8 mouse cellular contexts compared by ENCODE assay signal in genomic region chr1:88277818-88278511, GRCm38 (mm10). TPM values are rescaled to one million over a fixed set of nuclear protein-coding genes. Genes with fewer than 3 reads are reported as not detected.
DNase-seq lines count a peak whose midpoint lies in the region; ATAC-seq and TF ChIP-seq lines count a peak whose summit lies in the region.

No protein-coding gene starts in this region.

- no peaks in the 10 kb centered on the region for H3K27me3 ChIP-seq in neural tube, embryonic 11.5 days (ENCODE audit: control insufficient read depth, insufficient read depth, low read length)
- no peaks in the 10 kb centered on the region for H3K27me3 ChIP-seq in heart, embryonic 14.5 days (ENCODE audit: control insufficient read depth, insufficient read depth, low read length)
- H3K27me3 ChIP-seq in liver, embryonic 14.5 days (ENCODE audit: control insufficient read depth, insufficient read depth, low read length) = no peaks in the 10 kb centered on the region
- no peaks in the 10 kb centered on the region for H3K27me3 ChIP-seq in stomach, embryonic 16.5 days (ENCODE audit: control insufficient read depth, insufficient read depth, low read length)

- ATAC-seq in CD4-positive, CD25-positive, alpha-beta regulatory T cell, adult 4 months = no peak
- peak; percentile 8 for ATAC-seq in neural tube, embryonic 11.5 days (ENCODE audit: insufficient read depth, low FRiP score, low TSS enrichment)
- ATAC-seq in heart, embryonic 14.5 days (ENCODE audit: insufficient number of reproducible peaks, insufficient read depth, low FRiP score, low read depth) = no peak; the same call in 1 of the 2 replicates
- no peak for ATAC-seq in liver, embryonic 14.5 days (ENCODE audit: insufficient read depth)
- no peak for ATAC-seq in stomach, embryonic 16.5 days (ENCODE audit: insufficient read depth, low FRiP score)
- ATAC-seq in erythroid progenitor cell, adult 5-6 weeks (replicated peaks; ENCODE audit: low FRiP score, poor library complexity, severe bottlenecking) = no peak

- peak overlapping the region; percentile 54 for H3K4me3 ChIP-seq in neural tube, embryonic 11.5 days (ENCODE audit: low read depth, low read length)
- peak overlapping the region; percentile 47 to 55 for H3K4me3 ChIP-seq in heart, embryonic 14.5 days (ENCODE audit: control insufficient read depth in 1 of 2, insufficient read depth in 1 of 2, low read depth in 1 of 2, low read length in 2 of 2)
- peak overlapping the region; percentile 65 to 73 for H3K4me3 ChIP-seq in liver, embryonic 14.5 days (ENCODE audit: insufficient read depth in 1 of 2, low read depth in 2 of 2, low read length in 2 of 2)
- peak overlapping the region; percentile 56 for H3K4me3 ChIP-seq in stomach, embryonic 16.5 days (replicated peaks; ENCODE audit: low read length)

- 69% methylated on average over 18 of the region's 18 CpGs for WGBS in neural tube, embryonic 11.5 days
- WGBS in heart, embryonic 14.5 days = 65% methylated on average over 18 of the region's 18 CpGs
- 58% methylated on average over 18 of the region's 18 CpGs for WGBS in liver, embryonic 14.5 days (ENCODE audit: insufficient replicate concordance)
- 65% methylated on average over 18 of the region's 18 CpGs for WGBS in stomach, embryonic 16.5 days

- H3K27ac ChIP-seq in neural tube, embryonic 11.5 days (ENCODE audit: low read depth, low read length) = no peak overlapping the region
- peak overlapping the region in 1 of 2 experiments; percentile 85; a peak in 1 of 4 replicates for H3K27ac ChIP-seq in heart, embryonic 14.5 days (replicated peaks in 1 of 2; ENCODE audit: control insufficient read depth in 1 of 2, insufficient read depth in 1 of 2, low read depth in 2 of 2, low read length in 2 of 2)
- no peak overlapping the region for H3K27ac ChIP-seq in liver, embryonic 14.5 days
- no peak overlapping the region for H3K27ac ChIP-seq in stomach, embryonic 16.5 days (ENCODE audit: low read length)

- no peak for TF ChIP-seq EP300 in liver, embryonic 14.5 days (IDR thresholded peaks at IDR 0.05; ENCODE audit: low read depth)

- peaks cover 17% of the 10 kb centered on the region for H3K36me3 ChIP-seq in neural tube, embryonic 11.5 days (ENCODE audit: control insufficient read depth, insufficient read depth, low read length)
- peaks cover 31% of the 10 kb centered on the region for H3K36me3 ChIP-seq in heart, embryonic 14.5 days (ENCODE audit: control insufficient read depth, insufficient read depth, low read length)
- peaks cover 28% of the 10 kb centered on the region for H3K36me3 ChIP-seq in liver, embryonic 14.5 days (replicated peaks; ENCODE audit: control insufficient read depth, insufficient read depth, low read depth)
- peaks cover 19% of the 10 kb centered on the region for H3K36me3 ChIP-seq in stomach, embryonic 16.5 days (ENCODE audit: control insufficient read depth, insufficient read depth, low read length)

- H3K9ac ChIP-seq in neural tube, embryonic 11.5 days (ENCODE audit: low read length) = peak overlapping the region; percentile 71
- H3K9ac ChIP-seq in heart, embryonic 14.5 days (ENCODE audit: low read length) = peak overlapping the region; percentile 80
- peak overlapping the region; percentile 88 for H3K9ac ChIP-seq in liver, embryonic 14.5 days (replicated peaks)
- peak overlapping the region; percentile 80 for H3K9ac ChIP-seq in stomach, embryonic 16.5 days (ENCODE audit: low read length)

- peak overlapping the region; percentile 53 for H3K4me2 ChIP-seq in neural tube, embryonic 11.5 days (ENCODE audit: low read depth)
- peak overlapping the region; percentile 65 for H3K4me2 ChIP-seq in heart, embryonic 14.5 days (ENCODE audit: low read length)
- peak overlapping the region; percentile 72 for H3K4me2 ChIP-seq in liver, embryonic 14.5 days (ENCODE audit: low read depth)
- peak overlapping the region; percentile 66 for H3K4me2 ChIP-seq in stomach, embryonic 16.5 days (ENCODE audit: low read depth, low read length)

- peaks cover 16% of the 10 kb centered on the region for H3K9me3 ChIP-seq in neural tube, embryonic 11.5 days (ENCODE audit: control insufficient read depth, low read length)
- 0 out of 2 replicates have a peak, but pooled peaks cover 6% of the 10 kb centered on the region for H3K9me3 ChIP-seq in heart, embryonic 14.5 days (ENCODE audit: control insufficient read depth, low read length)
- H3K9me3 ChIP-seq in liver, embryonic 14.5 days (ENCODE audit: control insufficient read depth, low read length) = no peaks in the 10 kb centered on the region
- H3K9me3 ChIP-seq in stomach, embryonic 16.5 days (replicated peaks; ENCODE audit: control insufficient read depth, low read length) = no peaks in the 10 kb centered on the region

- peaks cover 12% of the 10 kb centered on the region for H3K4me1 ChIP-seq in neural tube, embryonic 11.5 days (ENCODE audit: control insufficient read depth, insufficient read depth, low read length)
- peaks cover 5 to 23% of the 10 kb centered on the region in 2 experiments; a peak in 3 of 4 replicates for H3K4me1 ChIP-seq in heart, embryonic 14.5 days (ENCODE audit: control insufficient read depth in 2 of 2, insufficient read depth in 2 of 2, low read length in 2 of 2)
- H3K4me1 ChIP-seq in liver, embryonic 14.5 days (replicated peaks; ENCODE audit: control insufficient read depth in 2 of 2, insufficient read depth in 2 of 2, low read length in 1 of 2) = peaks cover 16 to 21% of the 10 kb centered on the region in 2 experiments
- H3K4me1 ChIP-seq in stomach, embryonic 16.5 days (ENCODE audit: control insufficient read depth, insufficient read depth, low read length) = peaks cover 30% of the 10 kb centered on the region

- TF ChIP-seq CTCF in liver, embryonic 14.5 days (IDR thresholded peaks at IDR 0.05; ENCODE audit: low read depth) = no peak

- peak; percentile 51 for DNase-seq in CD4-positive, CD25-positive, alpha-beta regulatory T cell, adult 2 months (ENCODE audit: low read depth, low spot score)
- DNase-seq in neural tube, embryonic 11.5 days (ENCODE audit: low spot score) = no peak
- no peak for DNase-seq in neural tube, embryonic 10.5 days (ENCODE audit: extremely low spot score, low spot score)
- no peak for DNase-seq in liver, embryonic 14.5 days (ENCODE audit: low read depth in 3 of 3, low spot score in 3 of 3)

RNA-seq across cellular contexts. Expression of gene Trpm8, which starts 0.5 kb away (rescaled TPM):
- not detected for polyA plus RNA-seq in CD4-positive, CD25-positive, alpha-beta regulatory T cell, adult 4 months (2017; shearing (Covaris generic))
- not detected in 2 replicates for polyA plus RNA-seq in neural tube, embryonic 11.5 days (2014; fragmentation: Nextera tagmentation; extraction: Ambion mirVana)
- polyA plus RNA-seq in heart, embryonic 14.5 days (2014; fragmentation: Nextera tagmentation; extraction: Ambion mirVana) = 0.04 TPM in 1 of 2 replicates, not detected in the other
- polyA plus RNA-seq in liver, embryonic 14.5 days (2012; rRNA removed) = not detected in 2 replicates
- polyA plus RNA-seq in liver, embryonic 14.5 days (2014; fragmentation: Nextera tagmentation; extraction: Ambion mirVana) = not detected in 2 replicates
- polyA plus RNA-seq in stomach, embryonic 16.5 days (2015; fragmentation: Nextera tagmentation; extraction: Ambion mirVana) = not detected in 2 replicates
- not detected in 2 replicates for total RNA-seq in erythroid progenitor cell, adult 5-6 weeks (2015; ENCODE audit: low replicate concordance)
- not detected in 2 replicates for total RNA-seq in erythroid progenitor cell, adult 5-6 weeks (2017; ENCODE audit: low replicate concordance)

RNA-seq across cellular contexts. Expression of gene Hjurp, which starts 0.5 kb away (rescaled TPM):
- 10 to 100 TPM; 56.6 to 72.9 TPM for polyA plus RNA-seq in CD4-positive, CD25-positive, alpha-beta regulatory T cell, adult 4 months (2017; shearing (Covaris generic))
- polyA plus RNA-seq in neural tube, embryonic 11.5 days (2014; fragmentation: Nextera tagmentation; extraction: Ambion mirVana) = 136 and 141 TPM in 2 replicates
- 104 TPM in 2 replicates for polyA plus RNA-seq in heart, embryonic 14.5 days (2014; fragmentation: Nextera tagmentation; extraction: Ambion mirVana)
- polyA plus RNA-seq in liver, embryonic 14.5 days (2012; rRNA removed) = 51.9 and 61.0 TPM in 2 replicates
- polyA plus RNA-seq in liver, embryonic 14.5 days (2014; fragmentation: Nextera tagmentation; extraction: Ambion mirVana) = 38.0 and 42.9 TPM in 2 replicates
- polyA plus RNA-seq in stomach, embryonic 16.5 days (2015; fragmentation: Nextera tagmentation; extraction: Ambion mirVana) = 169 and 173 TPM in 2 replicates
- total RNA-seq in erythroid progenitor cell, adult 5-6 weeks (2015; ENCODE audit: low replicate concordance) = 297 and 306 TPM in 2 replicates
- 349 and 388 TPM in 2 replicates for total RNA-seq in erythroid progenitor cell, adult 5-6 weeks (2017; ENCODE audit: low replicate concordance)

RNA-seq across cellular contexts. Expression of gene Mroh2a, which starts 51.2 kb away (rescaled TPM):
- polyA plus RNA-seq in CD4-positive, CD25-positive, alpha-beta regulatory T cell, adult 4 months (2017; shearing (Covaris generic)) = 1 to 10 TPM; 1.4 to 1.6 TPM
- polyA plus RNA-seq in neural tube, embryonic 11.5 days (2014; fragmentation: Nextera tagmentation; extraction: Ambion mirVana) = 1.3 and 1.4 TPM in 2 replicates
- polyA plus RNA-seq in heart, embryonic 14.5 days (2014; fragmentation: Nextera tagmentation; extraction: Ambion mirVana) = 0.62 and 0.77 TPM in 2 replicates
- polyA plus RNA-seq in liver, embryonic 14.5 days (2012; rRNA removed) = under 0.01 and 0.01 TPM in 2 replicates
- 0.38 and 0.81 TPM in 2 replicates for polyA plus RNA-seq in liver, embryonic 14.5 days (2014; fragmentation: Nextera tagmentation; extraction: Ambion mirVana)
- polyA plus RNA-seq in stomach, embryonic 16.5 days (2015; fragmentation: Nextera tagmentation; extraction: Ambion mirVana) = 1.6 and 1.7 TPM in 2 replicates
- not detected in 2 replicates for total RNA-seq in erythroid progenitor cell, adult 5-6 weeks (2015; ENCODE audit: low replicate concordance)
- total RNA-seq in erythroid progenitor cell, adult 5-6 weeks (2017; ENCODE audit: low replicate concordance) = 0.30 and 0.64 TPM in 2 replicates
